ENCODE assay signal across 29 mouse cellular contexts in genomic region chr17:74843486-74843885, GRCm38 (mm10).
DNase-seq lines count a peak whose midpoint lies in the region; ATAC-seq and TF ChIP-seq lines count a peak whose summit lies in the region.
"Had no signal": no experiment of that assay in that cellular context is flagged by ENCODE, and none has a peak within 500 bp of the region (broad histone marks: within the 10 kb centered on the region; RNA-seq: fewer than 3 reads in every experiment).

No protein-coding gene starts in this region.

- ATAC-seq in heart, embryonic 15.5 days (replicated peaks; ENCODE audit: insufficient number of reproducible peaks, insufficient read depth, low FRiP score, low read depth) = no peak
- ATAC-seq in liver, embryonic 12.5 days = peak; percentile 72
- peak; percentile 52 for ATAC-seq in liver, embryonic 15.5 days (ENCODE audit: insufficient read depth)
- ATAC-seq in intestine, embryonic 15.5 days = no peak
- ATAC-seq: forebrain, embryonic 14.5 days; hindbrain, postnatal 0 days; lung, postnatal 0 days; Patski had no signal

- no peak overlapping the region for H3K9ac ChIP-seq in heart, embryonic 15.5 days
- no peak overlapping the region for H3K9ac ChIP-seq in liver, embryonic 12.5 days
- no peak overlapping the region for H3K9ac ChIP-seq in liver, embryonic 15.5 days
- no peak overlapping the region for H3K9ac ChIP-seq in intestine, embryonic 15.5 days
- H3K9ac ChIP-seq: embryonic facial prominence, embryonic 12.5 days; hindbrain, embryonic 12.5 days; limb, embryonic 12.5 days had no signal

- DNase-seq in heart, adult 9 months (ENCODE audit: low spot score in 2 of 2) = no peak
- DNase-seq in thymus, adult 2 months = no peak
- DNase-seq: adrenal gland, postnatal 14 days; B cell, adult 2 months; cerebellum, adult 11 months; cerebellum, adult 9-11 months; embryo, embryonic 11 days; gastrocnemius, postnatal 14 days; kidney, adult 11 months; kidney, postnatal 25 days; lung, adult 18-20 months; lung, postnatal 4 days; midbrain, embryonic 14.5 days; retina, postnatal 1 day; right cerebral cortex, postnatal 14 days had no signal

- no peak for TF ChIP-seq POLR2A in thymus, adult 2 months (IDR thresholded peaks at IDR 0.05; ENCODE audit: control insufficient read depth, extremely low read depth, insufficient read depth, low read length, poor library complexity)

- no peak overlapping the region for H3K4me2 ChIP-seq in heart, embryonic 15.5 days
- H3K4me2 ChIP-seq in liver, embryonic 12.5 days = no peak overlapping the region
- no peak overlapping the region for H3K4me2 ChIP-seq in liver, embryonic 15.5 days
- H3K4me2 ChIP-seq in intestine, embryonic 15.5 days (replicated peaks) = no peak overlapping the region
- H3K4me2 ChIP-seq: embryonic facial prominence, embryonic 12.5 days; hindbrain, embryonic 12.5 days; limb, embryonic 12.5 days had no signal

- no peak overlapping the region for H3K4me3 ChIP-seq in heart, embryonic 15.5 days
- no peak overlapping the region for H3K4me3 ChIP-seq in liver, embryonic 12.5 days
- no peak overlapping the region for H3K4me3 ChIP-seq in liver, embryonic 15.5 days (replicated peaks)
- H3K4me3 ChIP-seq in thymus, adult 2 months (ENCODE audit: control insufficient read depth, insufficient read depth, low read length) = no peak overlapping the region
- no peak overlapping the region for H3K4me3 ChIP-seq in intestine, embryonic 15.5 days (replicated peaks)
- H3K4me3 ChIP-seq: embryonic facial prominence, embryonic 12.5 days; hindbrain, embryonic 12.5 days; layer of hippocampus, adult 2 months; left cerebral cortex, adult 2 months; limb, embryonic 12.5 days had no signal

- 60% methylated on average over 6 of the region's 6 CpGs for WGBS in heart, embryonic 15.5 days
- 47% methylated on average over 6 of the region's 6 CpGs for WGBS in liver, embryonic 12.5 days (ENCODE audit: insufficient replicate concordance)
- whole genome bisulfite sequencing in liver, embryonic 15.5 days (ENCODE audit: insufficient replicate concordance) = 29% methylated on average over 6 of the region's 6 CpGs
- 96% methylated on average over 6 of the region's 6 CpGs for WGBS in thymus, adult 2 months
- whole genome bisulfite sequencing in intestine, embryonic 15.5 days = 91% methylated on average over 6 of the region's 6 CpGs

- H3K27me3 ChIP-seq in heart, embryonic 15.5 days = no peaks in the 10 kb centered on the region
- H3K27me3 ChIP-seq in liver, embryonic 12.5 days (replicated peaks) = no peaks in the 10 kb centered on the region
- no peaks in the 10 kb centered on the region for H3K27me3 ChIP-seq in liver, embryonic 15.5 days
- H3K27me3 ChIP-seq in thymus, adult 2 months (ENCODE audit: control insufficient read depth, insufficient read depth, low read length) = no peaks in the 10 kb centered on the region
- H3K27me3 ChIP-seq in intestine, embryonic 15.5 days (replicated peaks) = no peaks in the 10 kb centered on the region
- H3K27me3 ChIP-seq: CH12.LX; embryonic facial prominence, embryonic 12.5 days; hindbrain, embryonic 12.5 days; limb, embryonic 12.5 days; Patski had no signal

- H3K27ac ChIP-seq in heart, embryonic 15.5 days = peak overlapping the region; percentile 42; the same call in 1 of the 2 replicates
- no peak overlapping the region for H3K27ac ChIP-seq in liver, embryonic 12.5 days
- peak overlapping the region; percentile 29; the same call in 1 of the 2 replicates for H3K27ac ChIP-seq in liver, embryonic 15.5 days (replicated peaks)
- no peak overlapping the region for H3K27ac ChIP-seq in thymus, adult 2 months (ENCODE audit: control insufficient read depth, insufficient read depth, low read length)
- H3K27ac ChIP-seq in intestine, embryonic 15.5 days = no peak overlapping the region
- H3K27ac ChIP-seq: embryonic facial prominence, embryonic 12.5 days; hindbrain, embryonic 12.5 days; hindbrain, postnatal 0 days; layer of hippocampus, adult 2 months; left cerebral cortex, adult 2 months; limb, embryonic 12.5 days had no signal

- H3K4me1 ChIP-seq in heart, embryonic 15.5 days (replicated peaks) = peaks cover 40% of the 10 kb centered on the region
- peaks cover 35% of the 10 kb centered on the region for H3K4me1 ChIP-seq in liver, embryonic 12.5 days
- peaks cover 14% of the 10 kb centered on the region for H3K4me1 ChIP-seq in liver, embryonic 15.5 days (replicated peaks)
- H3K4me1 ChIP-seq in thymus, adult 2 months (replicated peaks; ENCODE audit: control insufficient read depth, insufficient read depth, low read length) = no peaks in the 10 kb centered on the region
- 0 out of 2 replicates have a peak, but pooled peaks cover 3% of the 10 kb centered on the region for H3K4me1 ChIP-seq in intestine, embryonic 15.5 days (replicated peaks)

- H3K9me3 ChIP-seq in heart, embryonic 15.5 days (replicated peaks) = no peaks in the 10 kb centered on the region
- no peaks in the 10 kb centered on the region for H3K9me3 ChIP-seq in liver, embryonic 12.5 days (replicated peaks)
- H3K9me3 ChIP-seq in liver, embryonic 15.5 days (replicated peaks) = no peaks in the 10 kb centered on the region
- H3K9me3 ChIP-seq in intestine, embryonic 15.5 days = no peaks in the 10 kb centered on the region
- H3K9me3 ChIP-seq: embryonic facial prominence, embryonic 12.5 days; hindbrain, embryonic 12.5 days; limb, embryonic 12.5 days had no signal

- TF ChIP-seq CTCF in thymus, adult 2 months (IDR thresholded peaks at IDR 0.05; ENCODE audit: borderline replicate concordance, control insufficient read depth, extremely low read depth, insufficient read depth, low read length, poor library complexity) = no peak

- no peaks in the 10 kb centered on the region for H3K36me3 ChIP-seq in heart, embryonic 15.5 days
- H3K36me3 ChIP-seq in liver, embryonic 12.5 days = no peaks in the 10 kb centered on the region
- H3K36me3 ChIP-seq in liver, embryonic 15.5 days (replicated peaks) = no peaks in the 10 kb centered on the region
- H3K36me3 ChIP-seq in thymus, adult 2 months (ENCODE audit: control insufficient read depth, insufficient read depth, low read length) = no peaks in the 10 kb centered on the region
- no peaks in the 10 kb centered on the region for H3K36me3 ChIP-seq in intestine, embryonic 15.5 days
- H3K36me3 ChIP-seq: embryonic facial prominence, embryonic 12.5 days; hindbrain, embryonic 12.5 days; limb, embryonic 12.5 days had no signal

Comparison
In these comparisons a context has a peak if more than half of its experiments do, and no peak if none do; other contexts are left out.
1. H3K27ac ChIP-seq: peak in heart, embryonic 15.5 days (single experiment) and liver, embryonic 15.5 days (single experiment); none in liver, embryonic 12.5 days (single experiment), thymus, adult 2 months (single experiment) and intestine, embryonic 15.5 days (single experiment).
2. ATAC-seq: peak in liver, embryonic 12.5 days (single experiment) and liver, embryonic 15.5 days (single experiment); none in heart, embryonic 15.5 days (single experiment) and intestine, embryonic 15.5 days (single experiment).